Mouse (Mus musculus) E14TG2a.4 (cell line): Measurements from ENCODE around the gene 1700016C15Rik.

ENCODE experiments used
- H3K27me3 ChIP-seq: 2 replicates; pipeline ENCODE4 v1.6.1; 2014; ENCODE audit warnings: low read length, control low read depth; ENCODE audit not compliant: insufficient read depth
- H3K36me3 ChIP-seq: 2 replicates; pipeline ENCODE4 v1.6.1; 2014; ENCODE audit warnings: low read length, control low read depth; ENCODE audit not compliant: insufficient read depth
- H3K4me1 ChIP-seq: replicated peaks from 2 replicates; pipeline ENCODE4 v1.6.1; 2014; ENCODE audit warnings: low read depth, low read length, control low read depth
- H3K4me3 ChIP-seq: replicated peaks from 2 replicates; pipeline ENCODE4 v1.5.1; 2014; ENCODE audit warnings: mild to moderate bottlenecking, low read length
- H3K9me3 ChIP-seq: 2 replicates; pipeline ENCODE4 v1.6.1; 2014; ENCODE audit warnings: low read length, control low read depth
- CTCF ChIP-seq: conservative IDR thresholded peaks from 2 replicates; pipeline ENCODE4 v1.5.1; 2014; ENCODE audit warnings: low read length
- NANOG ChIP-seq: IDR thresholded peaks from 2 replicates; pipeline ENCODE4 v1.6.1; 2014; ENCODE audit warnings: borderline replicate concordance, low read length, mixed read lengths
- POU5F1 ChIP-seq: IDR thresholded peaks from 2 replicates; pipeline ENCODE4 v1.6.1; 2014; ENCODE audit warnings: low read length, borderline replicate concordance

The 1700016C15Rik gene

DNA sequence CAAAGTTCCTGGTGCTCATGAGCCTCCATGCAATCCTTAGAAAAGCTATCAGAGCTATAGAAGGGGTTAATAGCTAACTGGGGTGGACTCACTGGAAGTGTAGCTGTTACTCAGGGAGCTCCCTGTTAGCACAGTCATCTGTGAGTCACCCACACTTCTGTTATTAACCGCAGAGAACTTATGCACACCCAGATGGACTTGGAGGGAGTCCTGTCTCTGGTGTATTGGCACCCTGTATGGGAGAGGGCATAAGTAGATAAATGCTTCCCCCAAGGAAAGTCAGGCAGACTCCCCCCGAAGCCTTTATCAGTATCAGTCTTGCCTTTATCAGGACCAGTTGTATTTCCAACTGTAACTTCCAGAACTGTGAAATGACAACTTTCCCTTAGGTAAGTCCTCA lies 18.2 kb upstream of the 1700016C15Rik start:
- H3K9me3 ChIP-seq = peaks cover 5% of the 10 kb centered on the region
- H3K4me3 ChIP-seq = no peak overlapping the region
- no peaks in the 10 kb centered on the region for H3K36me3 ChIP-seq
- no peak for TF ChIP-seq POU5F1
- no peak for TF ChIP-seq CTCF
- no peak for TF ChIP-seq NANOG
- H3K27me3 ChIP-seq = no peaks in the 10 kb centered on the region
- peaks cover 16% of the 10 kb centered on the region for H3K4me1 ChIP-seq

DNA sequence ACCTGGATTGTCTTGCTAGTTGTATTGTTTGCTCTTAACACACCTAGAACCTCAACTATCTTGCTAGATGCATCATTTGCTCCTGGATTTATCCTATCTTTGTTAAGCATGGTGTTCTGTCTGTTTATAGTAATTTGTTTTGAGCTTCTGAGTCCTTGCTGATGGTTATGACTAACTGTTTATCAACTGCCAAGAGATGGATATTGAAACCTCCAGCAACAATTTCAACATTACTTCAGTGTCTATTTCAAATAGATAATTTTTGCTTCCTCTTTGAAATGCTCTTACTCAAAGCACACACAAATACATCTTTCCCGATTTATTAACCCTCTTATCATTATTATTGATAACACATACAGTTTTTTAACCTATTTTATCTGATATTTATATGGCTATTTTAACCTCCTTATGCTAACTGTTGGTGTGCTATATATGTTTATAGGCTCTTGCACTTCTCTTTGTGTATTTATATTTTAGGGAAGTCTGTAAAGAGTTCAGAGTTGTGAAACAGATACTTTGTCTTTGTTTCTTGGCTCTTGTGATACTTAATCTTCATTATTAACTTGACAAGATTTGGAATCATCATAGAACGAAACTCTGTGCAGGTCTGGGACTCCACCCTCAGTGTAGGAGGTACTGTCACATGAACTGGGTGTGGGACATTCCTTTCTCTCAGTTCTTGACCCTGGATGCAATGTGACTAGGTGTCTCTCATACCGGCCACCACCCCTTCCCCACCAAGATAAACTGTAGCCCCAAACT lies 15.8 kb upstream of the 1700016C15Rik start:
- Histone ChIP-seq H3K4me1 (peaks cover 40% of the 10 kb centered on the region), H3K27me3 (no peaks in the 10 kb centered on the region), H3K36me3 (no peaks in the 10 kb centered on the region), H3K4me3 (no peak overlapping the region), H3K9me3 (peaks cover 5% of the 10 kb centered on the region)
- TF ChIP-seq NANOG (no peak), CTCF (no peak), POU5F1 (no peak)

- peaks cover 47% of the 10 kb centered on the region for H3K4me1 ChIP-seq
- no peaks in the 10 kb centered on the region for H3K36me3 ChIP-seq
- no peak overlapping the region for H3K4me3 ChIP-seq
- H3K9me3 ChIP-seq = peaks cover 5% of the 10 kb centered on the region
- H3K27me3 ChIP-seq = no peaks in the 10 kb centered on the region
- TF ChIP-seq POU5F1 (no peak), NANOG (no peak), CTCF (no peak)
Measured at GRCm38 (mm10) chr1:177714397-177715012, 15.1 kb upstream of the 1700016C15Rik start.

- Histone ChIP-seq H3K4me1 (peaks cover 54% of the 10 kb centered on the region), H3K36me3 (no peaks in the 10 kb centered on the region), H3K9me3 (no peaks in the 10 kb centered on the region), H3K27me3 (no peaks in the 10 kb centered on the region), H3K4me3 (no peak overlapping the region)
- TF ChIP-seq CTCF = no peak
- TF ChIP-seq POU5F1 = no peak
- no peak for TF ChIP-seq NANOG
Measured at GRCm38 (mm10) chr1:177716448-177716847, 13.2 kb upstream of the 1700016C15Rik start.

GRCm38 (mm10) chr1:177717057-177717835 lies 12.4 kb upstream of the 1700016C15Rik start:
- H3K9me3 ChIP-seq = no peaks in the 10 kb centered on the region
- H3K36me3 ChIP-seq = no peaks in the 10 kb centered on the region
- H3K27me3 ChIP-seq = no peaks in the 10 kb centered on the region
- TF ChIP-seq POU5F1 (no peak), CTCF (no peak), NANOG (no peak)
- no peak overlapping the region for H3K4me3 ChIP-seq
- peaks cover 54% of the 10 kb centered on the region for H3K4me1 ChIP-seq

- Histone ChIP-seq H3K27me3 (no peaks in the 10 kb centered on the region), H3K9me3 (no peaks in the 10 kb centered on the region), H3K4me1 (peaks cover 50% of the 10 kb centered on the region), H3K36me3 (no peaks in the 10 kb centered on the region), H3K4me3 (peak overlapping the region; percentile 26)
- TF ChIP-seq POU5F1 (no peak), NANOG (peak; percentile 91)
Measured at GRCm38 (mm10) chr1:177718340-177719028, 11.1 kb upstream of the 1700016C15Rik start.

DNA sequence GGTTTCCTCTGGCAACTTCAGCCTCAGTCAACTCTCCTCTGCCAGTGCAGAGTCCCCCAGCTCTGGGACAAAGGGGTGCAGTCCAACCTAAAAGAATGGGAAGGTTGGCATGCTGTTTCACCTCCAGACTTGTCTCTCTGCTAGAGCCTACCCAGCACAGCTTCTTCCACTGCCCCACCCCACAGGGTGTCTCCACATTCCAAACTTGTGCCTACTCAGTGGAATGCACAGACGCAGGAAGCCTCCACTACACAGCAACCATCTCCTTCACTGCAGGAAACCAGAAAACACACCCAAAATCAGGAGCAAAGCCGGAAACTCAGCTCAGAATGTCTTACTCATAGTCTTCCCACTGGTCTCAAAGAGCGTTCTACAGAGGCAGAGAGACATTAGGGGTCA lies 10.6 kb upstream of the 1700016C15Rik start:
- H3K27me3 ChIP-seq = no peaks in the 10 kb centered on the region
- H3K9me3 ChIP-seq = no peaks in the 10 kb centered on the region
- H3K4me1 ChIP-seq = peaks cover 46% of the 10 kb centered on the region
- TF ChIP-seq NANOG (0 out of 2 replicates have a peak, but pooled peaks have one; percentile 52), POU5F1 (no peak)
- H3K4me3 ChIP-seq = peak overlapping the region; percentile 26; the same call in 1 of the 2 replicates
- H3K36me3 ChIP-seq = no peaks in the 10 kb centered on the region

- Histone ChIP-seq H3K4me1 (peaks cover 25% of the 10 kb centered on the region), H3K4me3 (no peak overlapping the region), H3K9me3 (no peaks in the 10 kb centered on the region), H3K36me3 (no peaks in the 10 kb centered on the region), H3K27me3 (no peaks in the 10 kb centered on the region)
- no peak for TF ChIP-seq POU5F1
- no peak for TF ChIP-seq NANOG
- no peak for TF ChIP-seq CTCF
Measured at GRCm38 (mm10) chr1:177723786-177724185, 5.8 kb upstream of the 1700016C15Rik start.
